Mouse (Mus musculus) telencephalon, adult 2 months (tissue): ENCODE data around the gene Peak1.
"Not testable (repeated sequence)": the region's sequence is repeated elsewhere in the genome, so short reads cannot be mapped to it uniquely, and the experiment has no call there.

ENCODE experiments used
- DNase-seq: peaks from one replicate; pipeline ENCODE4 v3.0.0-alpha.2; 2011; ENCODE audit warnings: low read depth, low spot score

The Peak1 gene

DNA sequence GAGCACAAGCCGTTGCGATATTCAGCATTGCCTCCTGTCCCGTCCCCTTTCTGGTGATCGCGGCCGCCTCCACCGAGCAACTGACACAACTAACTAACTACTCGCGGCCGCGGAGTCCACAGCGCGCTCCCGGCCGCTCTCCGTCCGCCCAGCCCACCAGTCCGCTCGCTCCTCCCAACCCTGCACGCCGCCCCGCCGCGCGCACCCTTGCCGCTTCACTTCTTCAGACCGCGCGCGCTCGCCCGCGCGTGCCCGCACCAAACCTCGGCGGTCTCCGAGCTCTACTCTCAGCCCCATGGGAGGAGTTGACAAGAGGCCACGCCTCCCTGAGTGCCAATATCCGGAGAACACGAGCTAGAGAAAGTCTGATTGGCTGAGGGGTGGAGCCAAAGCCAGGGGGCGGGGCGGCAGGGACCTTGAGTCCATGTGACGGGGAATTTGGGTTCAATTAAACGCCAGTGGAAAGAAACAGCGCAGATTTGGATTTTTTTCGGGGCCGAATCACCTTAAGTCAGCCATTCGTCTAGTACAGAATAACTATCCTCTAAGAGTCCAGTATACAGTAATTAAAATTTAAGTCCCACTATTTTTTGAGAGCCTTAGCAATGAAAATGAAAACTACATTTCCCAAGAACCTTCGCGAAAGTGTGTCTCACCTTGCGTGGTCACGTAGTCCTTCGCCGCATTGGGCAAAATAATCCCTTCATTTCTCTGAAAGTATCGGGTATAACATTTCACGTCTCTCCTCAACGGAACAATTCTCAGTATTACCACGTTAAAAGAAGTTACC, at the start of gene Peak1, which contains the start of gene Hmg20a:
TSS of gene Peak1 (minus strand) at position 120 of the 790 bp plus-strand sequence.
TSS of gene Hmg20a (plus strand) at position 662 of the 790 bp plus-strand sequence.
- DNase-seq = peak; percentile 99

DNA sequence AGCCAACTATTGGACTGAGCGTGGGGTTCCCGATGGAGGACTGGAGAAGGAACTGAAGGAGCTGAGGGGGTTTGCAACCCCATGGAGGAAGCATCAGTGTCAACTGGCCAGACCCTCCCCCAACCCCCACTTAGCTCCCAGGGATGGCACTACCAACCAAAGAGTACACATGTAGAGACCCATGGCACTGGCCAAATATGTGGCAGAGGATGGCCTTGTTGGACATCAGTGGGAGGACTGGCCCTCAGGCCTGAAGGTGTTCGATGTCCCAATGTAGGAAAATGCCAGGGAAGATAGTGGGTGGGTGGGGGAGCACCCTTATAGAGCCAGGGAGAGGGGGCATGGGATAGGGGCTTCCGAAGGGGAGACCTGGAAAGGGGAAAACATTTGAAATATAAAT, 48.4 kb upstream of the Peak1 start:
- DNase-seq = no peak

DNA sequence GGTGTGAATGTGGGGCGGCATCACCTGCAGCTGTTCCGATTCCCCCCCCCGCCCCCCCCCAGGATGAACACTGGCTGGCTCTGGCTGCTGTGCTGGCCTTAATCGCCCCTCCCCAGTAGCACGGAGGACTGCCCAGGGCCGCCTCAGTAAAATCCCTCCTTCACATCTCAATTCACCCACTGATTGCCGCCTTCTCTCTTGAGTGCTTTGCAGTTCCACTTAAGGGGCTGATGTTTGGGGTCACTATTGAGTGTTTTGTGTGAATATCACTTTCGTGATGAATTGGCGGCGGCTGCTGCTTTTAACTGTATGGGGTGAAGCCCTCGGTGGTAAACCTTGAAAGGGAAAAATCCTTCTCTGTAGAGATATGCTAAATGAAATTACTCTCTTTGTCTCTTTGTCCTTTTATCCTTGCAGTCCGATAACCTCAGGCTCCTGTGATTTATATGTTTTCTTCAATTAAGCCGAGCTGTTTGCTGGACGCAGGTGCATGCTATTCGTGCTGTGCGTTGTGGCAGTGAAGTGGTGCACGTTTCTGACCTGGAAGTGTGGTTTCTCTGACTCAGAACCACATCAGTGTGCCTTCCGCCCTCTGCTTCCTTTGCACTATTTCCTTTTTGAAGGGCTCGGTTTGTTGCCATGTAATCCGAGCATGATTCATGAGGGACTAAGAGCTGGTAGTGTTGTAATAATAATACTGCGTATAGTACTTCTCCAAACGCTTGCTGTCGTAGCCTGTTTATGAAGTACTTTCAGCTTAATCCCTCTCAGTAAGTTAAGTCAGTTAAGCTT, 47.2 kb upstream of the Peak1 start:
- DNase-seq = no peak

DNA sequence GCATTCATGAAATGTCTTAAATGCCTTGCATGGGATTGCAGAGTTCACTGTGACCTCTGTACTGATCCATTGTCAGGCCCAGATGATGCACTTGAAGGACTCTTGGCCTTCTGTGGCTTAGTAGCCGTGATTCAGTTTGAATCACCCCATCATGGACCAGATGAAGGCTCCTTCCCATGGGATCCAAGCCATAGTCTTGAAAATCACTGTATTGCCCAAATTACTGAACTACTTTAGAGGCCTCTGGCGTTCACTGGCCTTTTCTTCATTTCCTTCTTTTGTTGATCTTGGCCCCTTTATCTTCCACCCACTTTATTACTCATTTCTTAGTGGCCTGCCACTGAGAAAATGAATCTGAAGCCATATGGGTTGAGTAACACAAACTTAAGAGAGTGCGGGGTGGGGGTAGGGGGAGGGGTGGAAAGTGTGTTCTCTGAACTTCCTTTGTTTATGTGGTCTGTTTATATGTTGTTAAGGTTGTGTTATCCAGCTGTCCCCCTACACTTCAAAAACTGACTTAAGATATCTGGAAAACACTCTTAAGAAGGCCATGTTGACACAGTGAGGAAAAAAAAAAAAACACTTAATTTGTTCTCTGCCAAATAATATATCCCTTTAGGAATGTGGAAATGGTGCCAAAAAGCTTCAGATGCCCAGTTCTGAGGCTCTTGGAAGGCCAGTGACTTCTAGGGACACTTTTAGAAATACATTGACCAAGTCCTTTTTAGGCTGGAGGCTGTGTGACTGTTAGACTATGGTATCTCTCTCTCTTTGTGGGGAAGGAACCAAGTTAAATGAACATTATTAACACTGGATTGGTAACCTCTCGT, 46.0 kb upstream of the Peak1 start:
- DNase-seq = no peak

DNA sequence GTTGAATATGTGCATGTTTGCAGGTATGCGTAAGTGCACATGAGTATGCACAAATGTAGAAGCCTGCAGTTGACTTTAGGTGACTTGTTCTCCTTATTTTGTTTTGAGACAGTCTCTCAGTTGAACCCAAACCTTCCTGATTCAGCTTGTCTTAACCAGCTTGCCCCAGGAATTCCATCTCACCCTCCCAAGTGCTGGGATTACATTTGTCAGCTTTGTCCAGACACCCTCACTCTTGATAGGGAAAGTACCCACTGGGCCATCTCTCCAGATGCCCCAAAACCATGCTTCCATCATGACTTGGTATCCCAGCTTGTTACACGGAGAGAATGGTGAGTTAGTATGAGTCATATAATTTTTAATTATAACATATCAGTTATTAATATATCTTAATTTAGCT, 45.2 kb upstream of the Peak1 start:
- DNase-seq = no peak

DNA sequence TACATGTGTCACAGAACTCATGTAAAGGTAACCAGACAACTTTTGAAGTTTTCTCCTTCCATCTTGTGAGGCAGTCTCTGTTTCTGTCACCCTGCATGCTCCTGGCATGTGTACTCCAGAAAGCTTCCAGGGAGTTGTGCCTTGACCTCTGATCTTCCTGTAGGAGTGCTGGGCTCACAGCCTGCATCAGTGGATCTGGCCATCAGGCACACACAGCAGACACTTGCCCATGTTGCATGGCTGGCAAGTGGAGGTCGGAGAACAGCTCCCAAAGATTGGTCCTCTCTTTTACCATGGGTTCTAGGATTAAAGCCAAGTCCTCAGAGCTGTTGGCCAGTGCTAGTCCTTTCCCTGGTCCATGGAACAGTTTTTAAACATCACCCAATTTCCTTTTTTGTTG, 44.7 kb upstream of the Peak1 start:
- no peak for DNase-seq

DNA sequence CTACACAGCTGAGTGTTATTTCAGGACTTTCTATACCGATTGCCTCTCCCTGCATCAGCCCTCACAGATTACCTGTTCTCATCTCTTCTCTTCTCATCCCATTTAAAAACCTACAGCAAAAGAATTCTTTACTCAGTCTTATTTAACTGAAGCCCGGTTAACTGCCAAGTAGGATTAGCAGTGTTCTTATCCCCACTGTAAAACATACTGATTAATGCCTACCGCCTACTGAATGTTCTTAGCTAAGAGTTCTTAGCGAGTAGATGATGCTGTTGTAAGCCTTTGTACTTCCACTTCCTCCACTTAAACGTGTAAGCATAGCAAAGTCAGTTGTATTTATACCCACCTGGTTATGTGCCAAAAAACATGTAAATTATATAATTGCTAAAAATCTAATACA, 43.1 kb upstream of the Peak1 start:
- DNase-seq = peak; percentile 39

DNA sequence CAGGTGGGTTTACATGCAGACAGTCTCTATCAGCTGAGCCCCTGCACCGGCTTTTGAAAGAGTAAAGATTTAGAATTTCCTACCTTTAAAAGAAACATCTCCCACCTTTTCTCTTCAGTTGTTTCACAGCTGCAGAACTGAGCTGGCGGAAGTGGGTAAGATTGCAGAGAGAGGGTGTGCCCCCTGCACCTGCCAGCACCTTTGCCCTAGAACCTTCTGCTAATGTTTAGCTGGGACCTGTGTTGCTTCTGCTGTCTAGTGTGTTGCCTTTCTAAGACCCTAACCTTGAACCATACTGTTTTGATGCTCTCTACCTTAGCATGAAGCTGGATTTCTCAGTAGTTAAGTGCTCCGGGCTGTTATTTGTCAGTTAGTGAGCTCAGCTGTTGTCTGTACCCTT, 38.6 kb upstream of the Peak1 start:
- no peak for DNase-seq

DNA sequence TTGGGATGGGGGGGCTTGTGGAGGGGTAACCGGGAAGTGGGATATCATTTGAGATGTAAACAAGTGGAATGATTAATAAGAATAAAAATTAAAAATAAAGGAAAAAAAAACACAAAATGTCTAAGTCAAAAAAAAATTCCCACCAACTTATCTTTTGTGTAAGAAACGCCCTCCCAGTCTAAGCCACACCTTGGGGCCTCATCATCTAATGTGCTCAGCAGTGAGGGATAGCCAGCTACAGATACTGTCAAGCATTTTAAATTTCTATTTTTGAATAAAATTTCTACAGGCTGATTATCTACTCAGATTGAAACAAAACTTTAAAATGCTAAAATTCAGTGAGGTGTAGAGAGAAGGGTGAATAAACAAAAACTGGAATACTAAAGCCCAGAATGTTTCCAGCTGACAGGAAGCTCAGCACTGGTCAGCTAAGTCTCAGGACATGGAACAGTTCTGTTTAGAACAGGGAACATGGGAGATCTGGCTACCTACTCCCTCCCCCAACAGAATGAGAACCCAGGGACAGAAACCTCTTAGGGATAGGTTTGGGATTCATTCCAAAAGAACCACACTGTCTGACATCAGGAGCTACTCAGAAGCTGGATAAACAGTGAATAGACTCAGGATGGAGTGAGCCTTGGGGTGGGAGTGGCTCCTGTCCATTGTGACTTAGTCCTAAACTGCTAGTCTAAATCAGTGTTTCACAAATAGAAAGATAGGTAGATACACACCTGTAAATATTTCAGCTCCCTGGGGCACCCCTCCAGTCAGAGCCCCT, 35.4 kb upstream of the Peak1 start:
- no peak for DNase-seq

DNA sequence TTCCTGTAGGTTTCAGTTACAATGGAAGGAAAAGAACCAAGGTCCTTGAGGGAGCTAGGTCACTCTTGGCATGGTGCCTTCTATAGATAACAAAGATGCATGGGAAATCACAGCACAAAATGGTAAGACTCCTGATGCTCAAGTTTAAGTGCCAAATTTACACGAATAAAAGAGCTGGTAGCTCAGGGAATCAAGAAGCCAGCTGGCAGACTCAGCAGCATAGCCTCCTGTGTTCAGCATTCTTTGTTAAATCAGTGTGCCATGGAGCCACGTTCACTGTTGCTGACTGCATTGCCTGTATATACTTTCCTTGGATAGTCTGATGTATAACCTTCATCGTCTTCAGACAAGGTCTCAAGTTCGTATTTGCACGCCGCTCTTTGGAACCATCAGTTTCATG, 33.7 kb upstream of the Peak1 start:
- DNase-seq = no peak

DNA sequence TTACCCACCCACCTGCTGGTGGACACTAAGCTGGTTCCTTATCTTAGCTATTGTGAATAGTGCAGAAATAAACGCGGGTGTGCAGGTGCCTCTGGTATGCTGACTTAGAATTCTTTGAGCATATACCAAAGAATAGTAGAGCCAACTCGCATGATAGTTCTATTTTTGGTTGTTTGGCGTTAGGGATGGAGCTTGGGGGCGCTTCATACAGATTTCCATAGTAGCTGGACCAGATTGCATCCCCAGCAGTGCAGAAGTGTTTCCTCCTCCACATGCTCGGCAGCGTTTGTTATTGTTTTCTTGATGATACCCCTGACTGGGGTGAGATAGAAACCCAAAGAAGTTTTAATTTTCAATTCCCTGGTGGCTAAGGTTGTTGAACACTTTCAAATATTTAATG, 21.8 kb upstream of the Peak1 start:
- DNase-seq = no peak

DNA sequence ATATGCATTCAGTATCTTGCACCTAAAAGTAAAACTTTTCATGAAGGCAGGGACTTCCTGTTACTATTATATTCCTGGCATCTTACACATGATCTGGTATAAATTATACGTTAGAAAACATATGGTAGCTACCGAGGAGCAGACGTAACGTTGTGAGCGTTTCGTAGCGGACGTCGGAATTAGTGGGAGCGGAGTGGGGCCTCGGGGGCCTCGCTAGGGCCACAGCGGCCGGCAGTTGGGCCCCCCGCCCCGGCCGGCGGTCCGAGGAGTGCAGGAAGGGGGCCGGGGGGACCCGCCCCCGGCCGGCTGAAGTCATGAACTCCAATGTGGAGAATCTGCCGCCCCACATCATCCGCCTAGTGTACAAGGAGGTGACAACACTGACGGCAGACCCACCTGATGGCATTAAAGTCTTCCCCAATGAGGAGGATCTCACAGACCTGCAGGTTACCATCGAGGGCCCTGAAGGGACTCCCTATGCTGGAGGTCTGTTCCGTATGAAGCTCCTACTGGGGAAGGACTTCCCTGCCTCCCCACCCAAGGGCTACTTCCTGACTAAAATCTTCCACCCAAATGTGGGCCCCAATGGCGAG, 19.5 kb upstream of the Peak1 start:
- not testable (repeated sequence) for DNase-seq

DNA sequence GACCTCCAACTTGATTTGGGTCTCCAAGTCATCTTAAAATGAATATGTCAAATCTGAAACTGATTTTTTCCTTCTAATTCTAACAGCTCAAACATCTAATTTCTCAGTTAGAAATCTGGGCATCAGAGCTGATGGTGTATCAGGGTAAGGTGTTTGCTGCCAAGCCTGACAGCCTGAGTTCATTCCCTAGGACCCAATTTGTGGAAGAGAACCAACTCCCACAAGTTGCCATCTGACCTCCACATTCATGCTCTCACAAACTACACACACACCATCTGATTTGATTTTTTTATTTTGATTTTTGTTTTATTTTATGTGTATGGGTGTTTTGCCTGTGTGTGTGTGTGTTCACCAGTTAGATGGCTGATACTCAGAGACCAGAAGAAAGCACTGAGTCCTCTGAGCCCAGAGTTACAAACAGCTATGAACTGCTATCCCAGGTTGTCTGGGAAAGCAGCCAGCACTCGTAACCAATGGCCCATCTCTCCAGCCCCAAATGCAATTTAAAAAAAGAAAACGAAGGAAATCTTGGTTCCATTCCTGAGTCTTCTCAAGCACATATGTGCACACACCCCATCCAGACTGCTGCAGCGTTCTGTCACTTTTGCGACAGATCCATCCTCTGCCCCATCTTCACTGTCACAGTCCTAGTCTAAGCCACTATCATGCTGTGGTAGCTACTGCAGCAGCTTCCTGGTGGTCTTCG, 18.1 kb upstream of the Peak1 start:
- DNase-seq = no peak

DNA sequence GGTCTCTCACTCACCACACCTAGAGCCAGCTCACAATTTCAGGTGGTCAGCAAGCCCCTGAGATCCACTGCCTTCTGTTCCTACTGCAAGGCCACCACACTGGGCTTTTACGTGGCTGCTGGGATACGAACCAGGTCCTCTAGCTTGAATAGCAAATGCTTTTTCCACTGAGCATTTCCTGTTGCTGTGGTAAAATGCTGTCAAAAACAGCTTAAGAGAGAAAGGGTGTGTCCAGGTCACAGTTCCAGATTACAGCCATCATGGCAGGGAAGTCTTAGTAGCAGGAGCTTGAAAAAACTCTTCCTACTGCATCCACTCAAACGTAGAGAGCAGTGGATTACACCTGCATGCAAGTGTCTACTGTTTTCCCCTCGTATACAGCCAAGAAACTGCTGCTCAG, 7.0 kb upstream of the Peak1 start:
- DNase-seq = no peak

DNA sequence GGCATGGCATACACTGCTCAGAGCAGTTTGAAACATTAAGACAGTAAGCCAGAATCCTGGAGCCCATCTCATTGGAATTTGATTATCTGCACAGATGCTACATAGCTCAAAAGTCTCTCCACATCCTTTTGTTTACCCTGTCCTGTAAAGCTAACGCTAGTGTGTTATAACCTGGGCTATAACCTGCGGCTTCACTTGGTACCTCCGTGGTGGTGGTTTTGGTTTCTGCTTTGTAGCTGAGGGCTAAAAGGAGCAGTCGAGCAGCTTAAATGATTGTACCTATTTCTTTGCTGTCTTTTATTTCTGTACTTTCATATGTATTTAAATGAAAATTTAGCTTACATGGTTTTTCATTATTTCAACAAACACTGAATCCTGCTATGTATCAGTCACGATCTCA, 4.1 kb upstream of the Peak1 start:
- DNase-seq = no peak

DNA sequence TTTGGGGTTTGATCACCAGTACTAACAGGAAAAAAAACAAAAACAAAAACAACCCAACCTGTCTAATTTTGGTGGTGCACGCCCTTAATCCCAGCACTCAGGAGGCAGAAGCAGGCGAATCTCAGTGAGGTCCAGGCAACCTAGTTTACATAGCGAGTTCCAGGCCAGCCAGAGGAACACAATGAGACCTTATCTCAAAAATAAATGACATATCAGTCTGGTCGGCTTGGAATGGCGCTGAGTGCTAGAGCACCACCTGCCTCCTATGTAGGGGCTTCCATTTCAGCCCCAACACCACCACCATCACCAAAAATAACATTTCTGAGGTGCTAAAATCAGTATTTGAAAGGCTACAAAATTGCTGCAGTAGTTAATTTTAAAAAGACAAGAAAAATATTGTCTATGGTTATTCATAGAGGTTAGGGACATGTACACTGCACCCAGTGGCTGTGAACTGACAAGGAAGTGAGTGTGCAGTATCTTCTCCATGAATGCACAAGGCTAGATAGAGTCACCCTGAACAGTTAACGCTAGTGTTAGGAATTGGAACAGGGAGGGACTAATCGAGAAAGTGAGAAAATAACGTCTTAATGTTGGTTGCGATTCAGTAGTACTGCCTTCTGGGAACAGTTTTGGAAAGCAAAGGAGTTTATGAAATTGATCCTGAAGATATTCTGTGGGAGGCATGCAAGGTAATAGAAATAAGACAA, 3.2 kb upstream of the Peak1 start:
- no peak for DNase-seq

DNA sequence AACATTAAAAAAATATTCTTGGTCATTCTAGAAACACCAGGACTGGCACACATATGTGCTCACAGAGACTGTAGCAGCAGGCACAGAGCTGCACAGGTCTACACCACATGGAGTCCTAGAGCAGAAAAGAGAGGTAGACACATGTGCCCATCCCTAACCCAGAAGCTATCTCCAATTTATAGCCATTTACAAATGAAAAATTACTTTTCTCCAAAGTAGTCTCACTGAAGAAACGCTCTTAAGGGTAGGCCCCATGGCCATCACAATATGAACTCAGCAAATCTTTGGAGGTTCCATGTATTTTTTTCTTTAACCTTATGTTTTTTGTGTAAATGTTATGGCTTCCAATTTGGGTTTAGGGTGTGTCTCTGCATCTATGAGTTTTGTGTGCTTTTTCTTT, 2.4 kb upstream of the Peak1 start:
- no peak for DNase-seq

DNA sequence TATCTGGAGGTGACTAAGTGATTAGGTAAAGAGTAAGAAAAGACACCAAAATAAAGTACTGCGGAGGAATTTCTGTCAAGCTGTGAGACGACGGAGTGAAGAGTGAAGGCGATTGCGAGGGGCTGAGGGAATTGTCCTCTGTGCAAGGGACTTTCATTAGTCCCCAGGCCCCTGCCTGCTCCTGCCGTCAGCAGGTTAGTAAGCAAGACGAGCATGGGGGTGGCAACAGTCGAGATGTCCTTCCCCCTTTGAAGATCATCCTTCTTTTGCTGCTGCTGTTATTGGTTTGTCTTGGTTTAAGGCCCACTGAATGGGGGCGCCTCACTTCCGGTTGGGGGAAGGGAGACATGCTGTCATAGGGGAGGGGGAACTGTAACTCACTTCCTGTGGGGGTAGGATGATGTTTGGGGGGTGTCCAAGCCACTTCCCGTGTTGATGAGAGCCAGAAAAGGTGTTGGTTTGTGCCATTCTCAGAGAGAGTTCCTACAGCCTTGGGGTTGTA, 922 bp upstream of the Peak1 start:
- DNase-seq = peak; percentile 91

DNA sequence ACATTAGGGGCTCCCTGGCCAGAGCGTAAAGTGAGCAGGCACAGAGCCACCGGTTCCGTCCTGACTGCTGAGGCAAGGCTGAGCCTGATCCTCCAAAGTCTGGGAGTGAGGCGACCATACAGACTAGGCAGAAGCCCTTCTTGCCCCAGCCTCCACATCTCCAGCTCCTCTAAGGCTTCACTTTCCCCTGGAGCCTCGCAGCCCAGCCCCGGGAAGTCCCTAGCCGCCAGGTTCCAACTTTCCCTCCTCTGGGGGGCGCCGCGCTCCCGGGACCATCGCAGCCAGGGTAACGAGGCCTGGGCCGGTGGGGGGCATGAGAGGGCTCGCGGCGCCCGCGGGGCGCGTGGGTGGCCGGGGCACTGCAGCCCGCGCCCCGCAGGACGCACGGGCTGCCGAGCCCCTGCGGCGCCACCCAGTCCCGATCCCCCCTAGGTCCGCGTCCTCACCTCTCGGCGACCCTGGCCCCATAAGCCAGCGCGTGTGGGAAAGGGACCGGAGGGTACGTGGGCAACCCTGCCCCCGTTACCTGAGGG, 386 bp downstream of the Peak1 start:
- no peak for DNase-seq
